Mouse (Mus musculus) stomach, embryonic 15.5 days (tissue): ENCODE data around the gene Eif3i. TPM values are rescaled to one million over a fixed set of nuclear protein-coding genes. Genes with fewer than 3 reads are reported as not detected.

Source experiments
- ATAC-seq: fragments of 200-750 bp; cut with Nextera tagmentation; 2 replicates; pipeline ENCODE4 v1.8.0; 2017; ENCODE audit warnings: low read depth, moderate number of reproducible peaks, moderate TSS enrichment; ENCODE audit not compliant: insufficient read depth, low FRiP score
- H3K27ac ChIP-seq: fragments of 300-500 bp; sonication (generic); 2 replicates; pipeline ENCODE4 v1.5.1; 2015; ENCODE audit warnings: mild to moderate bottlenecking, inconsistent platforms
- H3K27me3 ChIP-seq: fragments of 300-500 bp; sonication (generic); replicated peaks from 2 replicates; pipeline ENCODE4 v1.6.1; 2015; ENCODE audit warnings: inconsistent platforms
- H3K36me3 ChIP-seq: fragments of 300-500 bp; sonication (generic); 2 replicates; pipeline ENCODE4 v1.6.1; 2015; ENCODE audit warnings: inconsistent platforms
- H3K4me1 ChIP-seq: fragments of 300-500 bp; sonication (generic); 2 replicates; pipeline ENCODE4 v1.6.1; 2015; ENCODE audit warnings: inconsistent platforms
- H3K4me2 ChIP-seq: fragments of 300-500 bp; sonication (generic); 2 replicates; pipeline ENCODE4 v1.6.1; 2015; ENCODE audit warnings: mild to moderate bottlenecking, inconsistent platforms
- H3K4me3 ChIP-seq: fragments of 300-500 bp; sonication (generic); replicated peaks from 2 replicates; pipeline ENCODE4 v1.5.1; 2015; ENCODE audit warnings: inconsistent platforms
- H3K9ac ChIP-seq: fragments of 300-500 bp; sonication (generic); 2 replicates; pipeline ENCODE4 v1.6.1; 2015; ENCODE audit warnings: inconsistent platforms
- H3K9me3 ChIP-seq: fragments of 300-500 bp; sonication (generic); 2 replicates; pipeline ENCODE4 v1.6.1; 2016; ENCODE audit warnings: inconsistent platforms
- WGBS: fragments of 180-500 bp; shearing (Covaris S2); methylation state at CpG from one replicate; pipeline ENCODE4 v1.1.7; 2015; 5-methylcytosine and 5-hydroxymethylcytosine counted together
- polyA plus RNA-seq: library from polyadenylated mRNA; unstranded; fragments of >200 nt; fragmentation: Nextera tagmentation; extraction: Ambion mirVana; gene quantifications from 2 replicates; pipeline ENCODE4 v1.2.1, GENCODE M21; 2015

Gene Eif3i
- polyA plus RNA-seq, 1 experiment from 2014 or later, result 265 TPM

DNA sequence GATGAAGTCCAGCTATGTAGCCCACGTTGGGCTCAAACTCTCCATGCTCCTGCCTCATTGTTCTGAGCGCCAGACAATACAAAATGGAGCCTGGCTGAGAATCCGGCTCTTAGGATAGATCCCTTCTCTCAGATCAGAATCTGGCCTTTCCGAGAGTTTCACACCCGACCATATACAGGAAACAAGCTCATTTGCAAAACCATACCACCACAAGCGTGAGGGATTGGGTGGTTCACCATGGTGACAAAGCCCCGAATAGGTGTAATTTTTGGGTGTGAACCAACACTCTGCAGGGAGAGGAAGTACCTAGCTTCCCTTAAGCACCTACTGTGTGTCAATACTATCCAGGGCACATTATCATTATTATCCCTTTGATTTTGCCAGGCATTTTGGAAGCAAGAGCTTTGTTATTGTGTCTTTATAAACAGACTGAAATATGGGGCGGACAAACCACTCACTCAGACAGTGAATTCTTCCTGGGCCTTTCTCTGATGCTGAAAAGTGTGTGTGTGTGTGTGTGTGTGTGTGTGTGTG lies 28.8 kb downstream of the Eif3i start:
- 64% methylated on average over 8 of the region's 8 CpGs for WGBS
- Histone ChIP-seq H3K27ac (no peak overlapping the region), H3K36me3 (no peaks in the 10 kb centered on the region), H3K27me3 (no peaks in the 10 kb centered on the region), H3K4me1 (no peaks in the 10 kb centered on the region), H3K9ac (no peak overlapping the region), H3K9me3 (no peaks in the 10 kb centered on the region), H3K4me3 (no peak overlapping the region), H3K4me2 (no peak overlapping the region)
- no peak for ATAC-seq

DNA sequence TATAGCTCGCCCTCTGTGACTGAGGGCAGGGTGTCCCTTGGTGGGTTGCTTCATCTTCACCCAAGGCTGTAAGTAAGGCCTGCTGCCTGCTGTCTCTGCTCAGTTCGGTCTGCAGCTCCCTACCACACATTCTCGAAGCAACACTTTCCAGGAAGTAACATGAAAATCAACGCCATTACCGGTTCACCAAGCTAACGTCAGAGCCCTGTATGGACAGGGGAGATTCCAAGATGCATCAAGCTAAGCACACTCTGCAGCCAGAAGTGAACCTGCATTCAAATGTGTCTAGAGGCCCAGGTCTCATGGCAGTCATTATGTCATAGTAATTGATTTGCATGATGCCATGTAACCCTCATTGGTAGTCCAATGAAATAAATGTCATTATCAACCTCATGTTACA lies 30.4 kb downstream of the Eif3i start:
- Histone ChIP-seq H3K4me1 (no peaks in the 10 kb centered on the region), H3K27me3 (no peaks in the 10 kb centered on the region), H3K4me2 (no peak overlapping the region), H3K9me3 (no peaks in the 10 kb centered on the region), H3K9ac (no peak overlapping the region), H3K4me3 (no peak overlapping the region), H3K36me3 (no peaks in the 10 kb centered on the region), H3K27ac (no peak overlapping the region)
- WGBS, result 91% methylated on average over 6 of the region's 6 CpGs
- no peak for ATAC-seq

DNA sequence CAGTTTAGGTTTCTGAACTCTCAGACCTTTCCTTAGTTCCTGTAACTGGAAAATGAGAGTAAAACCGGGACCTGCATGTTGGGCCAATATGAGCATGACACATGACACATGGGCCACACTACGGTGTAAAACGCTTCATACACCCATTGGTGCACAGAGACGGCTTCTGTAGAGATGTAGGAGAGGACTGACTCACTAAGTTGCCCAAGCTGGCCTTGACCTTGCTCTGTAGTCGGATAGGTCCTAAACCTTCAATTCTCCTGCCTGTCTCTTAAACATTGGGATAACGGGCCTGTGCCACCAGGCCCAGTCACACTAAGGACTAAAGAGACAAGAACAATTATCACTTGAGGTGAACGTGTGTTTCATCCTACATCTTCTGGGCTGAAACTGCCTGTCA lies 32.1 kb downstream of the Eif3i start:
- no peak overlapping the region for H3K9ac ChIP-seq
- no peaks in the 10 kb centered on the region for H3K9me3 ChIP-seq
- peaks cover 6% of the 10 kb centered on the region; the same call in 1 of the 2 replicates for H3K4me1 ChIP-seq
- H3K4me3 ChIP-seq, result no peak overlapping the region
- H3K27ac ChIP-seq, result no peak overlapping the region
- H3K4me2 ChIP-seq, result no peak overlapping the region
- no peak for ATAC-seq
- no peaks in the 10 kb centered on the region for H3K27me3 ChIP-seq
- no peaks in the 10 kb centered on the region for H3K36me3 ChIP-seq
- 90% methylated on average over 7 of the region's 7 CpGs for WGBS

- no peak for ATAC-seq
- 74% methylated on average over 6 of the region's 6 CpGs for WGBS
These were observed 35.3 kb downstream of the Eif3i start for GRCm38 (mm10) chr4:129565139-129565538.

DNA sequence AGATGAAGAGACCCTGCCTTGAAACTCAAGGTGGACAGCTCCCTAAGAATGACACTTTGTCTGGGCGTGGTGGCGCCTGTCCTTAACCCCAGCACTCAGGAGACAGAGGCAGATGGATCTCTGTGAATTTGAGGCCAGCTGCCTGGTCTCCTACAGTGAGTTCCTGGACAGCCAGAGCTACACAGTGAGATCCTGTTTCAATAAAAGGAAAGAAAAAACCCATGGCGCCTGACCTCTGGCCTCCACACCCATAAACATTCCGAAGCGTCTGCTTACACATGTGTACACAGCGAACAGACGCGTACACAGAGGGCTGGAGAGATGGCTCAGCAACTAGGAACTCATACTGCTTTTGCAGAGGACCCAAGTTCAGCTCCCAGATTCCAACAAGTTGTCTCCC lies 36.7 kb downstream of the Eif3i start:
- 23% methylated on average over 8 of the region's 8 CpGs for WGBS

More at GRCm38 (mm10) chr4:129565139-129565538, 35.3 kb downstream of the Eif3i start:
- Histone ChIP-seq H3K27ac (no peak overlapping the region), H3K4me3 (no peak overlapping the region), H3K36me3 (no peaks in the 10 kb centered on the region), H3K4me1 (peaks cover 7% of the 10 kb centered on the region; the same call in 1 of the 2 replicates), H3K27me3 (no peaks in the 10 kb centered on the region), H3K9me3 (no peaks in the 10 kb centered on the region), H3K9ac (no peak overlapping the region), H3K4me2 (no peak overlapping the region)

GRCm38 (mm10) chr4:129561184-129561583 lies 39.3 kb downstream of the Eif3i start:
- no peaks in the 10 kb centered on the region for H3K9me3 ChIP-seq
- no peak overlapping the region for H3K4me2 ChIP-seq
- no peaks in the 10 kb centered on the region for H3K27me3 ChIP-seq
- no peak overlapping the region for H3K4me3 ChIP-seq
- no peak for ATAC-seq
- H3K9ac ChIP-seq, result no peak overlapping the region
- no peak overlapping the region for H3K27ac ChIP-seq
- H3K36me3 ChIP-seq, result no peaks in the 10 kb centered on the region
- WGBS, result 70% methylated on average over 5 of the region's 5 CpGs
- H3K4me1 ChIP-seq, result peaks cover 13% of the 10 kb centered on the region; the same call in 1 of the 2 replicates

More for the DNA sequence above, 36.7 kb downstream of the Eif3i start:
- Histone ChIP-seq H3K36me3 (no peaks in the 10 kb centered on the region), H3K27ac (no peak overlapping the region), H3K9me3 (no peaks in the 10 kb centered on the region), H3K4me1 (peaks cover 7% of the 10 kb centered on the region; the same call in 1 of the 2 replicates), H3K4me3 (no peak overlapping the region), H3K27me3 (no peaks in the 10 kb centered on the region), H3K9ac (no peak overlapping the region), H3K4me2 (no peak overlapping the region)
- 0 out of 2 replicates have a peak, but pooled peaks have one; percentile 35 for ATAC-seq

- H3K27me3 ChIP-seq, result no peaks in the 10 kb centered on the region
These were observed 42.0 kb downstream of the Eif3i start for GRCm38 (mm10) chr4:129558321-129558955.

DNA sequence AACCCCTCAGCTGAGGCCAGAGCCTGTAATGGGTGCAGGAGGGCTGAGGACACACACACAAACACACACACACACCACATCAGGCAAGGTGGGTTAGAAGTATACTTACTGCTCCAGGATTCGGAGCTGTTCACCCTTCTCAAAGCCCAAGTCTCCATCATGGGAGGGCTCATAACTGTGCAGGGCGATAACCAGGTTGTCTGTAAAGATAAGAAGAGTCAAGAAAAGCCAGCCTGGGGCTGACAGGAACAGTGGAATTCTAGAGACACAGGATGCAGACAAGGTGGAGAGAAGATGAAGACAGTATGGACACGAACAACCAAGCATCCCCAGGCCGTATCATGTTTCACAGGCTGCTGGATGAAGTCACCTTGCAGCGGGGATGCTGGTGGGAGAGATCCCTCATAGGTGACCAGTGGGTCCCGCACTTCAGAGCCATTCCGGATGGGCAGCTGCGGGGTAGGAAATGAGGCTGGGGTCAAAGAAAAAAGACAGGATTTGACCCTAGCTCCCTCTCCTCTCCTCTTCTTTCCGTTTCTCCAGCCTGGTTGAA lies 43.1 kb downstream of the Eif3i start:
- Histone ChIP-seq H3K9me3 (no peaks in the 10 kb centered on the region), H3K9ac (no peak overlapping the region), H3K4me3 (peak overlapping the region; percentile 48), H3K4me2 (peak overlapping the region; percentile 76), H3K27ac (peak overlapping the region; percentile 71), H3K4me1 (peaks cover 12% of the 10 kb centered on the region), H3K27me3 (no peaks in the 10 kb centered on the region), H3K36me3 (no peaks in the 10 kb centered on the region)
- WGBS, result 73% methylated on average over 9 of the region's 9 CpGs
- peak; percentile 59; the same call in 1 of the 2 replicates for ATAC-seq

More at GRCm38 (mm10) chr4:129558321-129558955, 42.0 kb downstream of the Eif3i start:
- H3K27ac ChIP-seq, result no peak overlapping the region
- ATAC-seq, result no peak
- H3K4me2 ChIP-seq, result no peak overlapping the region
- H3K4me3 ChIP-seq, result no peak overlapping the region
- 85% methylated on average over 12 of the region's 12 CpGs for WGBS
- no peak overlapping the region for H3K9ac ChIP-seq
- H3K4me1 ChIP-seq, result peaks cover 14% of the 10 kb centered on the region
- H3K36me3 ChIP-seq, result no peaks in the 10 kb centered on the region
- no peaks in the 10 kb centered on the region for H3K9me3 ChIP-seq

DNA sequence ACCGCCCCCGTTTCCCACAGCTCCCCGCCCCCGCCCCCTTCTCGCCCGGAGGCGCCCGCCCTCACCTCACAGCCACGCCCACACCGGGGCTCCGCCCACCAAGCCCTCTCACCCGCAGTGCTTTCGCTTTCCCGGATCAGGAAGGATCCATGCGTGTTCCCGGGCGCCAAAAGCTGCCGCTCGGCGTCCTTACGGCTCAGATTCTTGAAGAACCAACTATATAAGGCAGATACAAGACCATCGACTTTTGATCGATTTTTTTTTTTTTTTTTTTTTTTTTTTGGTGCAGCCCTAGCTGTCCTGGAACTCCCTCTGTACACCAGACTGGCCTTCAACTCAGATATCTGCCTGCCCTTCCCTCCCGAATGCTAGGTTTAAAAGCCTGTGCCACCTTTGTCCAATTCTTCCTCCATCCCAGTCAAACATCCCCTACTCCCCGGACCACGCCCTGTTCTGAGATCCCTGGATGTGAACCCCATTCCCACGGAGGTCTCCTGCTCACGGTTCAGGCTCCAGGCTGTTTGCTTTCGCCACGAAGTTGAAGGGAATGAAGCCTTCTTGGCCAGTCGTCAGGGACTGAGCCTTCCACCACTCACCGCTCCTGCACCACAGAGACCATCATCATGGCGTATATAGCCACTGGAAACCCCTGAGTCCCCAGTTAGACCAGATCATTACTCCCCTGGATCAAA lies 43.8 kb downstream of the Eif3i start:
- peak; percentile 70 for ATAC-seq
- Histone ChIP-seq H3K9me3 (no peaks in the 10 kb centered on the region), H3K4me2 (peak overlapping the region; percentile 76), H3K4me3 (peak overlapping the region; percentile 48), H3K9ac (0 out of 2 replicates have a peak overlapping the region, but pooled peaks have one; percentile 23), H3K36me3 (no peaks in the 10 kb centered on the region), H3K27ac (peak overlapping the region; percentile 71), H3K4me1 (peaks cover 12% of the 10 kb centered on the region), H3K27me3 (no peaks in the 10 kb centered on the region)
- WGBS, result 5% methylated on average over 33 of the region's 33 CpGs

DNA sequence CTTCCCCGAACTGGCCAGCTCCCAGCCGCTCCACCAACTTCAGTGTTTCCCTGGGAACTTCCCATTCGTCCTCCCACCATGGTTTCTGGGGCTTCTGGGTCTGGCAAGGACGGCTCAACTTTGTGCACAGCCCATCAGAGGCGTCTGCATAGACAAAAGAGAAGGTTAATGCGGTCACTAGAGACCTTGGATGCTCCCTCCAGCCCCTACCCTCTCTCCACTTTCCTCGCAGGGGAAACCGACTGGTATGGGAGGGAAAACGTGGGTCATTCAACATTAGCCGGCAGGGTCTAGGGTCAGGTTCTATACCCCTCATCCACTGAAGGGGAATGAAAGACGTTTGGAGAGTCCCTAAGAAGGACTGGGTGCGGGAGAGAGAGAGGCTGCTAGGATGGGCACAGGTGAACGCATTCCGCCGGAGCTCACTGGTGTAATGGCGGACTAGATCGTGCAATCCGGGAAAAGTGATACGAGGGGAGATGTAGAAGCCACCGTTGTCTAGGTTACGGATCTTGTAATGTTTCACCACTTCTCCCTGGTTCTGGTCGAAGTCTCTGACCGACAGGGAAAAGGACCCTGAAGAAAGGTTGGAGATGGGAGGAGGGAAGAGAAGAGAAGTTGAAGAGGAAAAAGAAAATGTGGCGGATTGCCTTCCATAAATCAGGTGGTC lies 44.5 kb downstream of the Eif3i start:
- no peaks in the 10 kb centered on the region for H3K9me3 ChIP-seq
- peak; percentile 45 for ATAC-seq
- H3K4me1 ChIP-seq, result peaks cover 12% of the 10 kb centered on the region
- peak overlapping the region; percentile 37 for H3K27ac ChIP-seq
- H3K4me3 ChIP-seq, result peak overlapping the region; percentile 48
- 1% methylated on average over 24 of the region's 24 CpGs for WGBS
- H3K36me3 ChIP-seq, result no peaks in the 10 kb centered on the region
- H3K27me3 ChIP-seq, result no peaks in the 10 kb centered on the region
- peak overlapping the region; percentile 76 for H3K4me2 ChIP-seq
- peak overlapping the region; percentile 21; the same call in 1 of the 2 replicates for H3K9ac ChIP-seq

DNA sequence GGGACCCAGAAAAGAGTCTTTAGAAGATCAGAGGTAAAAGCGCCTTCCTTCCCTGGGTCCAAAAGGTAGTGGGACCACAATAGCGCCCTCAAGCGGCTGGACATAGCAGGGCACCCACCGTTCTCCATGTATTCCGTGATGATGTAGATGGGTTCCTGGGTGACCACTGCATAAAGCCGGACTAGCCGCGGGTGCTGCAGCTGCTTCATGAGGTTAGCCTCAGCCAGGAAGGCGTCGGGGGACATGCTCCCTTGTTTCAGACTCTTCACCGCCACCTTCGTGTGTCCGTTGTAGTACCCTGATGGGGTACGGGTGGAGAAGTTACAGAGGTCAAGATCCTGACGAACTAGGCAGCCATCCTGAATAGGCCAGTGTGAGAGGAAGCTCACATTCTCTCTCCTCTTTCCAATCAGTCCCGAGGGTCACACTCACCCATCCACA lies 45.0 kb downstream of the Eif3i start:
- Histone ChIP-seq H3K9ac (peak overlapping the region; percentile 21; the same call in 1 of the 2 replicates), H3K27me3 (no peaks in the 10 kb centered on the region), H3K4me3 (peak overlapping the region; percentile 48), H3K27ac (no peak overlapping the region), H3K9me3 (no peaks in the 10 kb centered on the region), H3K36me3 (no peaks in the 10 kb centered on the region), H3K4me2 (peak overlapping the region; percentile 76), H3K4me1 (peaks cover 12% of the 10 kb centered on the region)
- 6% methylated on average over 16 of the region's 16 CpGs for WGBS
- ATAC-seq, result peak; percentile 6; the same call in 1 of the 2 replicates
